Mouse (Mus musculus) ES-E14 (cell line): ENCODE results near the gene Ensa.

ENCODE experiments used
- CHD2 ChIP-seq: IDR thresholded peaks from 2 replicates; pipeline ENCODE4 v1.6.1; 2014; ENCODE audit warnings: mild to moderate bottlenecking, low read depth, low read length, inconsistent platforms
- MAFK ChIP-seq: IDR thresholded peaks from 2 replicates; pipeline ENCODE4 v1.6.1; 2014; ENCODE audit warnings: mild to moderate bottlenecking, low read depth, low read length, inconsistent platforms; ENCODE audit not compliant: insufficient read depth
- ZC3H11A ChIP-seq: IDR thresholded peaks from 2 replicates; pipeline ENCODE4 v1.6.1; 2012; ENCODE audit warnings: low read depth, mild to moderate bottlenecking, inconsistent platforms, low read length, borderline replicate concordance
- ZNF384 ChIP-seq: IDR thresholded peaks from 2 replicates; pipeline ENCODE4 v1.6.1; 2012; ENCODE audit warnings: low read depth, low read length, inconsistent platforms

DNA sequence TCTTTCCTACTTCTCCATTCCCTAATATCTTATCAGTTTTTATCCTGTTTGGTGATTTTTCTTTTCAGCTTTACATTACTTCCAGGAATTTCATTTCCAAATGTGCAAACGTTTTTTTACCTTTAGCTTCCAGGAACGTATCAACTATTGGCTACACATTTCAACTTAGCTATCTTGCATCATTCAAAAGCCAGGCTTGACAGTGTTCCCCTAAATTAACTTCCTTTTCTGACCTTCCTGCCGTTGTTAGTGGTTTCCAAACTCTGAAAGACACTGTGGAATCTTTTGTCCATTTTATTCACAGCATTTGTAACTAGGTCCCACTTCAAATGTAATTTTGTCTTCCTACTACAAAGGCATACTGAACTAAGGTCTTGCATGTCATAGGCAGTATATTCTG, 15.6 kb upstream of the Ensa start:
- TF ChIP-seq CHD2 (no peak), ZNF384 (no peak), ZC3H11A (no peak), MAFK (no peak)
